Mouse (Mus musculus): Measurements from ENCODE around the gene Mtus2.

GRCm38 (mm10) chr5:148014133-148014854 is 57.2 kb downstream of the Mtus2 start:
- TF ChIP-seq POLR2A (IDR thresholded peaks at IDR 0.05; ENCODE audit: low read depth, low read length) (no peak), CTCF (IDR thresholded peaks at IDR 0.05; ENCODE audit: extremely low read depth, insufficient read depth, insufficient read length, insufficient replicate concordance) (no peak)
